Mouse (Mus musculus) heart, postnatal 4 days (tissue): ENCODE measurements around the gene Pde4d. TPM values are rescaled to one million over a fixed set of nuclear protein-coding genes. Genes with fewer than 3 reads are reported as not detected.
A peak's percentile ranks its signal among the peaks of the same experiment; 100 is the strongest.
"Not testable (repeated sequence)": the region's sequence is repeated elsewhere in the genome, so short reads cannot be mapped to it uniquely, and the experiment has no call there.

Experiments
- DNase-seq: peaks from one replicate; pipeline ENCODE4 v3.0.0; 2021
- total RNA-seq, 2 experiments: library from RNA; stranded (reverse); gene quantifications; 2 replicates each; pipeline ENCODE4 v1.2.3; 2021

Gene Pde4d
- total RNA-seq, 2 experiments from 2014 or later: 57.1 to 61.1 TPM

GRCm38 (mm10) chr13:108692883-108693550 is 243.3 kb downstream of the Pde4d start:
- no peak for DNase-seq

DNA sequence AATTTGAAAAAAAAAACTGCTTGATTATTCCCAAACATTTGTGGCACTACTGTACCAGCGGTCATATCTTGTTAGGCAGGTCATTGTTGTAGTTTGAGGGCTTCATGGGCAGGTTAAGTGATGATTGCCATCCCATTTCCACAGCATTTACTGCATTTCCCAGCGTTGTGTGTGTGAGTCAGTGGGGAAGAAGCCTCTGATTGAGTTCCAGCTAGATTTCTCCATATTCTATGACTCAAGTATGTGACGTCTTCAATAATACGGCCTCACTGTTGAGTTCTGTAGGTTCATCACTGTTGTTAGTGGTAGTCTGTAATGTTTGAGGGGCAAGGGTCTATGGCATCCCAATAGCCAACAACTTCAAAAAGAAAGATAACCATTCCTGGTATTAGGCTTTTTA is 255.7 kb downstream of the Pde4d start:
- DNase-seq: no peak

GRCm38 (mm10) chr13:108714032-108714431 is 264.3 kb downstream of the Pde4d start:
- no peak for DNase-seq

- no peak for DNase-seq
Measured at GRCm38 (mm10) chr13:108715029-108715428, 265.3 kb downstream of the Pde4d start.

DNA sequence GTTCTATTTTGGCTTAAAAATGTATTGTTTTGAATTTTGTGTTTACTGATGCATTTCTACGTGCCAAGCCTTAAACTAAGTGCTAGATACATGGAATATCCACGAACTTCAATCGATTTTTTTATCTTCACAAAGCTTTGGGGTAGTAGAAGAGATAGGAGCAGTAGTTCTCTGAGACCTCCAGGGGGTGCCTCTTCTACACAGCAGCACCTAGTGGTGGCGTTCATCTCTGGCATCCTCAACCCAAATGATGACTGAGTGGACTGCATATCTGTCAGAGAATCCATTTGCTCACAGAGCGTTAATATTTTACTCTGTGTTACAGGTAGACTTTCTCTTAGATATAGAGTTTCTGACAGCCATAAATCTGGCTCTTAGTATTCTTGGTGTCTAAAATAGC is 272.5 kb downstream of the Pde4d start:
- peak; percentile 36 for DNase-seq

GRCm38 (mm10) chr13:108734356-108734755 is 284.6 kb downstream of the Pde4d start:
- not testable (repeated sequence) for DNase-seq

DNA sequence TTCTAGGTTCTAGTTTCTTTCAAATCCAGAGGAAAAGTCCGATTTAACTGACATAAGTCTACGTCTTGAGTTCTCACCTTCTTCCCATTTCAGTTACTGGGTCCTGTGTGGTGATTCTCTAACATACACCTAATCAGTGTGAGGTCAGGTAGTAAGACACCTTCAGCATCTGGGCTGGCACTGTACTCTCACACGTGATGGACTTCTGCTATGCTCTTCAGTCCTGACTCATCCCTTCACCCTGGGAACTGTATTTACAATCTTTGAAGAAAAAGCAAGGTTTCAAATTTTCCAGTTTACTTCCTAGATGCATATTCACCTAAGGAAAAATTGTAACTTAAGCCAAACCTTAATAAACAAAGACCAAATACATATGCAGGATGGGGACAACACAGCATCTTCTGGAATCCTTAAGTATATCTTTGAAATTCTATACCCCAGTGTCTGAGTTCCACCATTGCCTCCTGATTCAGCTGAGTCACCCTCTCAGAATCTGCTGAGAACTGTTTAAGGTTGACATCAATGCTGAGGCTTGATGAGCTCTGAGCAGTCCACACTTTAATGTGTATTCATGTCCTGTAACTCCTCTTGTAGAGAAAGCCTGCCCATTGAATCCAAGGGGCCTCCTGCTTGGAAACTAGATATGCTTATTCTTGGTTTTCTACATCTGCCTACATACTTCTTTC is 301.6 kb downstream of the Pde4d start:
- no peak for DNase-seq

GRCm38 (mm10) chr13:108757477-108757876 is 307.7 kb downstream of the Pde4d start:
- DNase-seq: no peak

- no peak for DNase-seq
Measured at GRCm38 (mm10) chr13:108758331-108758730, 308.6 kb downstream of the Pde4d start.

DNA sequence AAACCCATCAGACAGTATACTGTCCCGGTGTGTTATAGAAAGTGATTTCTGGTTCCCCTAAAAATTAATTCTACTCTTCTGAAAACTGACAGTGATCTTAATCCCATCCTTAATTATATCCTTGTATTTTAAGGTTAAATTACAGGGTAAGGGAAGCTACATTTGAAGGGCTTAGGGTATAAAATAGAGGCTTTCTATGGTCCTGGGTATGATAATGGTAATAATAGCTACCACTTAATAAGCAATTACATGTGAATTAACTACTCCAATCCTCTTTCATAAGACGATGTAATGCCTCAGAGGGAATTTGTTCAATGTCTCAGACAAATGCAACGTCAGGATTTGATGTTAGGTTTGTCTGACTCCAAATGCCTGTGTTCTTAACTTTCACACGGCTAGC is 309.4 kb downstream of the Pde4d start:
- DNase-seq: no peak

- DNase-seq: no peak
Measured at GRCm38 (mm10) chr13:108763295-108763694, 313.5 kb downstream of the Pde4d start.

DNA sequence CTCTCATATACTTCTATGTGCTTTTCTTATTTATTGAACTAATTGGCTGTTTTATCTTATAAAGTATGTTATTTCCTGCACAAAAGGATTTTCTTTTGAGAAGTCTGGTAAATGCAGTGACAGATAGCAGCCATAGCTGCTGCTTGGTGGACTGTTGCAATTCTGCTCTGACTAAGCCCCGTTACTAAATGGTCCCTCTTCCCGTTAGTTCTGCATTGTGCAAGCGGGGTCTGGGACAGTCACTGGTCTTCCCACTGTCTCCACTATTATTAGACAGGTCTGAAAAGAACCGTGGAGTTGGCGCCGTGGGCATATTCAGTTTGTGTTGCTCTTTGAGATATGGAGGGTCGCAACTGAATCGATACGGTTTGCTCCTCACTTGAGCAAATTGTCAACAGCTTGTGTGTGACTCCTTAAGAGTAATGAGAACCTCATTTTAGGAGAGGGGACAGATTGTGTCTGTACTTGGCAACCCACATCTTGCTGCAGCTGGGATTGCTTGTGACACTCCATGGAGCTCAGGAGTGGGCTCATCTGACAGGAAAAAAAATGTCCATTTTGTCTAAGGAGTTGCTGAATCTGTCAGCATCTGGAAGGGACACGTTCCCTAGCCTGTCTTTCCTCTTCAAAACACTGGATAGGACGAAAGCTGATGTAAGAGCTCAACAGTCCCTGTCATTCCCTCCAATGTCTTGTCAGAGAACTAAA is 316.4 kb downstream of the Pde4d start:
- no peak for DNase-seq

DNA sequence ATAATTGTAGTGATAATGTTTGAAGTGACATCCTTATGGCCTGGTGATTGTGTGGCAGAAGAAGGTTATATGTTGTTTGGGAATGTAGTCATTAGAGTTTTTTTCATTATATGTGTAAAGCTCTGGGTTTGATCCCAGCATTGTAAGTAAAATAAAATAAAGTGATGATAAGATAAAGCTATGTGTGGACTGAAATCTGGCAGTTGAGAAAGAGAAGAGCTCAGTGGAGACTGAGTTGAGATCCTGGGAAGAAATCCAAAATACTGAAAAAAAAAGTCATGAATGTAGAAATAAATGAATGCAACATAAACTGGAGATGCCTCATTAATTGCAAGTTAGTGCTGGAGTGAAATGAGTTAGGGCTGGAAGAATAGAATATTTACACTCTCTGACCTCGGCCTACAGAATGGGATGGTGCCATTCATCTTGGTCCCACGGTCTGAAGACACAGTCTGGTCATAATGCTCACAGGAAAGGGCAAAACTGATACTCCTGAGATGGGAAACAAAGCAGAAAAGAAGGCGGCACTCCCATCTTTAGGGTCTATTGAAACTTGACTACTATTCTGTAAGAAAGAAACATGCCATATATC is 319.8 kb downstream of the Pde4d start:
- no peak for DNase-seq

- no peak for DNase-seq
Measured at GRCm38 (mm10) chr13:108772386-108772785, 322.6 kb downstream of the Pde4d start.

DNA sequence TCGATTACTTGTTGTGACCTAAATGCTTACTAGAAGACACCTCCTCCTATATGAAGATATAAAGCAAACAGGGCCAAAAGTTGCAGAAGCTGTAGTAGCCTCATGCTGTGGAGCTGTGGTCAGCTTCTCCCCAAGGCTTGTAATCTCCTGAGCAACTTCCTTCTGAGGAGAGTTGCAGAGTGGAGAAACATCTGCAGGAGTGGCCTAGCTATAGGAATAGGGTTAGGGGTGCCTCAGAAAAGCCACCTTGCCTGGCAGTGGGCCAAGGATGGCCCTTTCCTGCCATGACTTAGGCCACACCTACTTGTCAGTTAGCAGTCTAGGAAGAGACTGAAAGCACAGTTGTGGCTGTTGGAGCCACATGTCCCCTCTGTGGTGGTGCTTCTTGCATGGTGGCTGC is 325.2 kb downstream of the Pde4d start:
- DNase-seq: no peak

DNA sequence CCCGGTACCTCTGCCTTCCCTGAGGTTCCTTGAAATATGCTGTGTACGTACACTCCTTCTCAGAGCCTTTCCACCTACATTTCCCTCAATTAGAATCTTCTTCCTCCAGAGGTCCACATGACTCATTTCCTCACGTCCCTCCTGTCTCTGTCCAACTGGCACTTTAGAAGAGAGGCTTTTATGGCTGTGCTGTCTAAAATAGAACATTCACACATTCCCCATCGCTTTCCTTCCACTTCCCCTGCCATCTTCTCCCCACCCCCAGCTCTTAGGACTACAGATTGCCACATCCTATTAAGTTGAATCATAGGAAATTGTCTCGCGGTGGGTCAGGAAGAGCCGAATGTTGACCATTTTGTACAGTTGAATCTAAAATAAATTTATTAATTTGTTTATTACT is 326.1 kb downstream of the Pde4d start:
- no peak for DNase-seq

GRCm38 (mm10) chr13:108797620-108798019 is 347.9 kb downstream of the Pde4d start:
- not testable (repeated sequence) for DNase-seq

- DNase-seq: no peak
Measured at GRCm38 (mm10) chr13:108809191-108809590, 359.4 kb downstream of the Pde4d start.

DNA sequence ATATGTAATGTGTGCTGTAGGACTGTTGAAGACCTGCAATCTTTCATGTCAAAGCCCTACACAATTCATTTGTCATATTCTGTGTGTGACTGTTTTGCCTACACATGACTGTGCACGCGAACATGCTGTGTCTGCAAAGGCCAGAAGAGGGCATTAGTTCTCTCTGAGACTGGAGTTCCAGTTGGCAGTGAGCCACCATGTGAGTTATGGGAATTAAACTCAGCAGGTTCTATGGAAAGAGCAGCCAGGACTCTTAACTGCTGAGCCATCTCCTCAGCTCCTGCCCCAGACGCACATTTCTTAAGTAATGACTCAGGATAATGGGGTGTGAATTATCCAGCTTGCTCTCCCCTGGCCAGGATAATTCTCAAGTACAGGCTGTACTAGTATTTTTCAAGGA is 363.2 kb downstream of the Pde4d start:
- DNase-seq: peak; percentile 62

DNA sequence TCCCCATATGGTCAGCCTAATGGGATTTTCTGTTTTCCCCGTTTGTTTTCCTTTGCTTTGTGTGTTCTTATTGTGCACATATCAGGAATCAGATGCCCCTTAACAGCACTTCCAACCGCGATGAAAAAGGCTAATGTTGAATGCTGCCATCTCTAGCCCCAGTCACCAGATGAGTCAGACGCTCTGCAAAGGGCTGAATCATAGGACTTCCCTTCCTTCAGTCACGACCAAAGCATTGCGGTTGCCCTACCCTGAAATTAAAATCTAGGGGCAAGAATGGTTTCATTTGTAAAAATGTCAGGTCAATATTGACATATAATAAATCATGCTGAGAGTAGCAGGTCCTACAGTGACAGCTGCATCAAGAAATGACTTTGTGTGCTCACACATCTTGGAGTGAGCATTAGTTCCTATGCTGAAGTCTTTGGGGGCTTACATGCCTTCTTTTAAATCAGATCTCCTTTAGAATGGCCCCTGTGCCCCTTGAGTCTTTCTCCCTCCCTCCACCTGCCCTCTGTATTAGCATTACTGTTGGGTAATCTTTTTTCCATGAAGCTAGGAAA is 370.2 kb downstream of the Pde4d start:
- DNase-seq: no peak

DNA sequence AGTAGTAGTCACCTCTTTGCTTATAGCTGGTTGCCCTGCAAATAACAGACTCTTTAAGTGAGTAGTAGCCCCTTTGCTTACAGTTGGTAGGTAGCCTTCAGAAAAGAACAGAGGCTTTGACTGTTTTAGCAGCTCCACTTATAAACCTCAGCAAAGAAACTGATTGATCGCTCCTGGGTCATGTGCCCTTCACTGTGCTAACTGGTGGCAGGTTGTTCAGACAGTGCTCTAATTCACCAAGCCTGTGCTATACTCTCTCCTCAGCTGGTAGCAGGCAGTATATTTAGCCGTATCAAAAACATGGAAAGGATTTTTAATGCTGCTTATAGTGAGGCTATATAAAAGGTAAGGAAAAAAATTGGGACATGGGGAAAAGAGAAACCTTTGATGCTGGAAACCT is 370.7 kb downstream of the Pde4d start:
- DNase-seq: no peak

DNA sequence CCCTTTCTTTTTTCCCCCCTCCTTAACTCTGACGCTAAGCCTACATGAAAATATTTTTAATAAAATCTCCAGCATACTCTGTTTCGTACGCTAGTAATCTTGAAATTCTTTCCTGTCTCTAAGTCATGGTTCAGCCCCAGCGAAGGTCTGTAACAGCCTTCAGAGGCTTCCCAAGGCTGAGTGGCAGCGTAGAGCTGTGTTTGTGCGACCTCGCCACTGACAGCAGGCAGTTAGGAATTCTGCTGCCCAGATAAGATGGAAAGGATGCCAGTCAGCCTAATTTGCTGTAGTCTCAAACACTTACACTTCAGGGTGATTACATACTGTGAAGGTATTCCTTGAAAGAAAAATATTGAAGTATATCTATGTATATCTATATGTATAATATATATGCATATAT is 371.5 kb downstream of the Pde4d start:
- DNase-seq: no peak
